Mouse (Mus musculus): ENCODE results near the gene Zp2. TPM values are rescaled to one million over a fixed set of nuclear protein-coding genes. Genes with fewer than 3 reads are reported as not detected.

Gene Zp2
- polyA plus RNA-seq, 1 experiment from 2014 or later: not detected

DNA sequence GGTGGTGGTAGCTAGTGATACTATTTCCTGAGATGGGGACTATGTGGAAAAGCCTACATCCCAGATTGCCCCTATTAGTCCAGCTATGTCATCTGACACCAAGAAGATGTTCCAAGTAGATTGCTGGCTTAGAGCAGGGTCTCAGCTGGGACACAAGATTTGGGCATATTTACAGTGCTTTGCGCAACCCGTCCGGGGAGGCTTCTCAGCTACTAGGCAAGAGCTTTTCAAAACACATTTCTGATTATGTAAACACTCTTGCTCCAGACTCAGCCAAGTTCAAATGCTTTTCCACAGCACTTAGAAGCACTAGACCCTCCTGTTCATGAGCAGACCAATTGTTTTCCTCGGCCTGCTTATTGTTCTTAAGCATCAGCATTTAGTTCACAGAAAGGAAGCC lies 21.3 kb downstream of the Zp2 start:
- Histone ChIP-seq H3K9ac (ENCODE audit: low read length) (no peak overlapping the region), H3K4me2 (ENCODE audit: low read length) (no peak overlapping the region), H3K4me1 (ENCODE audit: control insufficient read depth, insufficient read depth, low read length) (no peaks in the 10 kb centered on the region), H3K27me3 (replicated peaks; ENCODE audit: control insufficient read depth, insufficient read depth, low read length) (no peaks in the 10 kb centered on the region), H3K36me3 (ENCODE audit: control insufficient read depth, insufficient read depth, low read length) (no peaks in the 10 kb centered on the region), H3K4me3 (ENCODE audit: low read depth, low read length) (no peak overlapping the region), H3K27ac (ENCODE audit: low read depth, low read length) (no peak overlapping the region), H3K9me3 (replicated peaks; ENCODE audit: control insufficient read depth, low read length) (no peaks in the 10 kb centered on the region)
- WGBS: 86% methylated on average over 4 of the region's 4 CpGs
- DNase-seq (ENCODE audit: low spot score) (no peak), ATAC-seq (no peak)

DNA sequence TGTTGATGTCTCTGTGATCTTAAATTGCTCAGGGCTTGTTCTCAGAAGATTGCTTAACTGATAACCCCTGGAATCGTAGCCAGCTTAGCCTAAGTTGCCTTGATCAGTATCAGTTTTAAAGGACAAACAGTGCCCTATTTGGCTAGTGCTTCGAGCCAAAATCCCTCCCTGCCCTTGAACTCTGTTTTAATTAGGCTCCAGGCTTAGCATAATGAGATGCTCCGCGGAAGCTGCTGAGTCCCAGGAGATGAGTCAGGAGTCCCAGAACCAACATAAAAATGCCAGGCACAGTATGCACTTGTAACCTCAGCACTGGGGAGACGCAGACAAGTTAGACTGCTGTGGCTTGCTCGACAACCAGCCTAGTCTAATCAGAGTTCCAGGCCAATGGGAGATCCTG lies 27.6 kb downstream of the Zp2 start:
- Histone ChIP-seq H3K27ac (ENCODE audit: low read depth, low read length) (no peak overlapping the region), H3K9me3 (replicated peaks; ENCODE audit: control insufficient read depth, low read length) (no peaks in the 10 kb centered on the region), H3K36me3 (ENCODE audit: control insufficient read depth, insufficient read depth, low read length) (no peaks in the 10 kb centered on the region), H3K9ac (ENCODE audit: low read length) (no peak overlapping the region), H3K4me3 (ENCODE audit: low read depth, low read length) (no peak overlapping the region), H3K4me2 (ENCODE audit: low read length) (no peak overlapping the region), H3K4me1 (ENCODE audit: control insufficient read depth, insufficient read depth, low read length) (no peaks in the 10 kb centered on the region), H3K27me3 (replicated peaks; ENCODE audit: control insufficient read depth, insufficient read depth, low read length) (no peaks in the 10 kb centered on the region)
- DNase-seq (ENCODE audit: low spot score) (no peak), ATAC-seq (no peak)
- WGBS: 26% methylated on average over 6 of the region's 6 CpGs

DNA sequence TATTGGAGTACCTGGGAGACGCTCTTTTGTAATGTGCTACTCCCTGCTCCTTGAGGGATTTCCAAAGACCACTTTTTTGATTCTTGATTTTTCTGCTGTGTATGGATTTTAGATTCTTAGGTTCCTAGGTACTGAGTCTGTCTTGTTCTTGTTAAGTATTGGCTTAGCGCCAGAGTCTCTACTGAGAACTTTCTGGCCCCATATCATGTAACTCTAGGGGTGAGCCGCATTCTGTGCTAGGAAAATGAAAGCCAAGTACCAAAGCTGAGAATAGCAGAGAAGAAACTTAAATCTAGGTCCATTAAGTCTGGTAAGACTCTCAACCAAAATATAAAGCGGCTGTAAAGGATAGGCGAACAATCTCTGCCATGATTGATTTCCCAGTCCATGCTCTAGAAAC lies 28.1 kb downstream of the Zp2 start:
- H3K4me3 ChIP-seq (ENCODE audit: low read depth, low read length): no peak overlapping the region
- no peak overlapping the region for H3K27ac ChIP-seq (ENCODE audit: low read depth, low read length)
- no peak overlapping the region for H3K9ac ChIP-seq (ENCODE audit: low read length)
- H3K27me3 ChIP-seq (replicated peaks; ENCODE audit: control insufficient read depth, insufficient read depth, low read length): no peaks in the 10 kb centered on the region
- no peak overlapping the region for H3K4me2 ChIP-seq (ENCODE audit: low read length)
- 90% methylated on average over 5 of the region's 5 CpGs for WGBS
- H3K9me3 ChIP-seq (replicated peaks; ENCODE audit: control insufficient read depth, low read length): no peaks in the 10 kb centered on the region
- H3K4me1 ChIP-seq (ENCODE audit: control insufficient read depth, insufficient read depth, low read length): no peaks in the 10 kb centered on the region
- DNase-seq (ENCODE audit: low spot score) (no peak), ATAC-seq (no peak)
- H3K36me3 ChIP-seq (ENCODE audit: control insufficient read depth, insufficient read depth, low read length): no peaks in the 10 kb centered on the region

GRCm38 (mm10) chr7:120109676-120110075 lies 35.4 kb downstream of the Zp2 start:
- WGBS: 82% methylated on average over 5 of the region's 5 CpGs
- Histone ChIP-seq H3K4me2 (ENCODE audit: low read length) (no peak overlapping the region), H3K9ac (ENCODE audit: low read length) (no peak overlapping the region), H3K4me3 (ENCODE audit: low read depth, low read length) (no peak overlapping the region), H3K27ac (ENCODE audit: low read depth, low read length) (no peak overlapping the region), H3K36me3 (ENCODE audit: control insufficient read depth, insufficient read depth, low read length) (no peaks in the 10 kb centered on the region), H3K4me1 (ENCODE audit: control insufficient read depth, insufficient read depth, low read length) (no peaks in the 10 kb centered on the region), H3K9me3 (replicated peaks; ENCODE audit: control insufficient read depth, low read length) (no peaks in the 10 kb centered on the region), H3K27me3 (replicated peaks; ENCODE audit: control insufficient read depth, insufficient read depth, low read length) (no peaks in the 10 kb centered on the region)
- DNase-seq (ENCODE audit: low spot score) (no peak), ATAC-seq (no peak)

- Histone ChIP-seq H3K36me3 (ENCODE audit: control insufficient read depth, insufficient read depth, low read length) (no peaks in the 10 kb centered on the region), H3K9ac (ENCODE audit: low read length) (no peak overlapping the region), H3K4me2 (ENCODE audit: low read length) (no peak overlapping the region), H3K4me1 (ENCODE audit: control insufficient read depth, insufficient read depth, low read length) (peaks cover 10% of the 10 kb centered on the region), H3K27ac (ENCODE audit: low read depth, low read length) (no peak overlapping the region), H3K4me3 (ENCODE audit: low read depth, low read length) (no peak overlapping the region), H3K27me3 (replicated peaks; ENCODE audit: control insufficient read depth, insufficient read depth, low read length) (peaks cover 15% of the 10 kb centered on the region; the same call in 1 of the 2 replicates), H3K9me3 (replicated peaks; ENCODE audit: control insufficient read depth, low read length) (no peaks in the 10 kb centered on the region)
- no peak for ATAC-seq
- peak; percentile 32 for DNase-seq (ENCODE audit: low spot score)
- WGBS: 49% methylated on average over 2 of the region's 2 CpGs
These were observed 38.7 kb downstream of the Zp2 start for GRCm38 (mm10) chr7:120106356-120106755.

- ATAC-seq: no peak
- Histone ChIP-seq H3K27ac (ENCODE audit: low read depth, low read length) (no peak overlapping the region), H3K9me3 (replicated peaks; ENCODE audit: control insufficient read depth, low read length) (no peaks in the 10 kb centered on the region), H3K36me3 (ENCODE audit: control insufficient read depth, insufficient read depth, low read length) (no peaks in the 10 kb centered on the region), H3K4me2 (ENCODE audit: low read length) (no peak overlapping the region), H3K4me1 (ENCODE audit: control insufficient read depth, insufficient read depth, low read length) (peaks cover 10% of the 10 kb centered on the region), H3K4me3 (ENCODE audit: low read depth, low read length) (no peak overlapping the region), H3K27me3 (replicated peaks; ENCODE audit: control insufficient read depth, insufficient read depth, low read length) (peaks cover 15% of the 10 kb centered on the region; the same call in 1 of the 2 replicates), H3K9ac (ENCODE audit: low read length) (no peak overlapping the region)
- peak; percentile 23 for DNase-seq (ENCODE audit: low spot score)
- WGBS: 54% methylated on average over 3 of the region's 3 CpGs
These were observed 40.1 kb downstream of the Zp2 start for GRCm38 (mm10) chr7:120104975-120105374.

- no peak for ATAC-seq
- Histone ChIP-seq H3K4me2 (ENCODE audit: low read length) (peak overlapping the region; percentile 69), H3K4me3 (ENCODE audit: low read depth, low read length) (peak overlapping the region; percentile 40), H3K27ac (ENCODE audit: low read depth, low read length) (no peak overlapping the region), H3K27me3 (replicated peaks; ENCODE audit: control insufficient read depth, insufficient read depth, low read length) (peaks cover 15% of the 10 kb centered on the region; the same call in 1 of the 2 replicates), H3K9me3 (replicated peaks; ENCODE audit: control insufficient read depth, low read length) (no peaks in the 10 kb centered on the region), H3K4me1 (ENCODE audit: control insufficient read depth, insufficient read depth, low read length) (peaks cover 10% of the 10 kb centered on the region), H3K9ac (ENCODE audit: low read length) (no peak overlapping the region; the same call in 1 of the 2 replicates), H3K36me3 (ENCODE audit: control insufficient read depth, insufficient read depth, low read length) (no peaks in the 10 kb centered on the region)
- 4% methylated on average over 25 of the region's 25 CpGs for WGBS
- DNase-seq (ENCODE audit: low spot score): no peak
These were observed 42.0 kb downstream of the Zp2 start for GRCm38 (mm10) chr7:120103019-120103567.

DNA sequence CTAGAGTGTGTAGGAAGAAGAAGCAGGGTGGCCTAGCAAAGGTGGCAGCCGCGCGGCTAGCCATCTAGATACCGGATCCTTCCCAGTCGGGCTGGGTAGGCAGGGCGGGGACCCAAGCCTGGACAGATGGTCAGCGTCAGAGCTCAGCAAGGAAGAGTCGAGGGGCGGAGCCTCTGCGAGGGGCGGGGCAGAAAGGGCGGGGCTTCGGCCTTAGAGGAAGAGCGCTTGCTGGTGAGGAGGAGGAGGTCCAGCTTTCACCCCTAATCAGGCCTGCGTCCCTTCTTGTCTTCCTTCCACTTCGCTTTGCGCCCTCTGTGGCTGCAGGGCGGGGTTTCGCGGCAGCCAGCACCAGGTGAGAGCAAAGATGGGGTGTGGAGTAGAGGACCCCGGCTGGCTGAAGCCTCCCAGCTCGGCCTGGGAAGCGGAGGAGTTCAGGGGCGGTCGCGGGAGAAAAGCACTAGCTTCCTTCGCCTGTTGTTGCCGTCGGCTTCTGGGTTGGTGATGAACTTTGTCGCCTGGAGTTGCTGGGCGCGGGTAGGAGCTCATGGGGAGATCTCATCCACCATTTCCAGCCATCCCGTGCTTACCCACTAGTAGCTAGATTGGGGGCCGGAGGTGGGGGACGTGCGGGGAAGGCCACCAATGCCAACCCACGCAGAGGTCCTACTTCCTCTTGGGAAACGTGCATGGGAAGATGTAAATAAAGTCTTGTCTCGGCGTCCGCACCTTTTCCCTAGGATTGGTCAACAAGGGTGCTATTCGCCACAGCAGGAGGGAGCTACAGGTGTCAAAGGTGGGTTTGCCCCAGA lies 42.7 kb downstream of the Zp2 start, which contains the start of gene Tmem159:
Gene Tmem159, plus strand, starts transcription at position 190 of the 809 bp plus-strand sequence.
- Histone ChIP-seq H3K4me2 (ENCODE audit: low read length) (peak within 1 kb of the TSS; percentile 69), H3K9ac (ENCODE audit: low read length) (peak within 1 kb of the TSS; percentile 57; the same call in 1 of the 2 replicates), H3K27ac (ENCODE audit: low read depth, low read length) (no peak within 1 kb of the TSS), H3K27me3 (replicated peaks; ENCODE audit: control insufficient read depth, insufficient read depth, low read length) (peaks cover 15% of the 10 kb centered on the region; the same call in 1 of the 2 replicates), H3K9me3 (replicated peaks; ENCODE audit: control insufficient read depth, low read length) (no peaks in the 10 kb centered on the region), H3K4me3 (ENCODE audit: low read depth, low read length) (peak within 1 kb of the TSS; percentile 40), H3K36me3 (ENCODE audit: control insufficient read depth, insufficient read depth, low read length) (no peaks in the 10 kb centered on the region), H3K4me1 (ENCODE audit: control insufficient read depth, insufficient read depth, low read length) (peaks cover 10% of the 10 kb centered on the region)
- peak; percentile 74 for DNase-seq (ENCODE audit: low spot score)
- peak; percentile 79 for ATAC-seq
- WGBS: 2% methylated on average over 42 of the region's 42 CpGs

GRCm38 (mm10) chr7:120098403-120098802 lies 46.7 kb downstream of the Zp2 start:
- Histone ChIP-seq H3K9ac (ENCODE audit: low read length) (no peak overlapping the region), H3K27ac (ENCODE audit: low read depth, low read length) (no peak overlapping the region), H3K36me3 (ENCODE audit: control insufficient read depth, insufficient read depth, low read length) (no peaks in the 10 kb centered on the region), H3K27me3 (replicated peaks; ENCODE audit: control insufficient read depth, insufficient read depth, low read length) (peaks cover 15% of the 10 kb centered on the region; the same call in 1 of the 2 replicates), H3K4me2 (ENCODE audit: low read length) (no peak overlapping the region), H3K9me3 (replicated peaks; ENCODE audit: control insufficient read depth, low read length) (no peaks in the 10 kb centered on the region), H3K4me1 (ENCODE audit: control insufficient read depth, insufficient read depth, low read length) (peaks cover 10% of the 10 kb centered on the region), H3K4me3 (ENCODE audit: low read depth, low read length) (no peak overlapping the region)
- WGBS: 25% methylated on average over 9 of the region's 9 CpGs
- DNase-seq (ENCODE audit: low spot score) (peak; percentile 57), ATAC-seq (peak; percentile 62; the same call in 1 of the 2 replicates)
